Mouse (Mus musculus) intestine, embryonic 14.5 days (tissue): ENCODE results near the gene Pcbp2. TPM values are rescaled to one million over a fixed set of nuclear protein-coding genes. Genes with fewer than 3 reads are reported as not detected.

ENCODE experiments used
- ATAC-seq: fragments of 200-750 bp; cut with Nextera tagmentation; replicated peaks from 2 replicates; pipeline ENCODE4 v1.8.0; 2017; ENCODE audit warnings: low read depth, moderate number of reproducible peaks, moderate TSS enrichment, moderate library complexity; ENCODE audit not compliant: low FRiP score, low TSS enrichment
- DNase-seq: peaks from one replicate; pipeline ENCODE4 v3.0.0-alpha.2; 2018; ENCODE audit warnings: low spot score
- H3K27ac ChIP-seq: fragments of 300-500 bp; sonication (generic); 2 replicates; pipeline ENCODE4 v1.5.1; 2014; ENCODE audit warnings: low read depth, mild to moderate bottlenecking, control low read depth
- H3K27me3 ChIP-seq: fragments of 300-500 bp; sonication (generic); replicated peaks from 2 replicates; pipeline ENCODE4 v1.6.1; 2014; ENCODE audit warnings: low read length, control low read depth; ENCODE audit not compliant: control insufficient read depth, insufficient read depth
- H3K36me3 ChIP-seq: fragments of 300-500 bp; sonication (generic); 2 replicates; pipeline ENCODE4 v1.6.1; 2014; ENCODE audit warnings: low read length, control low read depth; ENCODE audit not compliant: control insufficient read depth, insufficient read depth
- H3K4me1 ChIP-seq: fragments of 300-500 bp; sonication (generic); replicated peaks from 2 replicates; pipeline ENCODE4 v1.6.1; 2014; ENCODE audit warnings: low read length, control low read depth, mixed read lengths; ENCODE audit not compliant: control insufficient read depth, insufficient read depth
- H3K4me2 ChIP-seq: fragments of 300-500 bp; sonication (generic); 2 replicates; pipeline ENCODE4 v1.6.1; 2014; ENCODE audit warnings: low read length
- H3K4me3 ChIP-seq: fragments of 300-500 bp; sonication (generic); 2 replicates; pipeline ENCODE4 v1.5.1; 2014; ENCODE audit warnings: low read depth, low read length, control low read depth, mixed read lengths
- H3K9ac ChIP-seq: fragments of 300-500 bp; sonication (generic); 2 replicates; pipeline ENCODE4 v1.6.1; 2014; ENCODE audit warnings: mild to moderate bottlenecking, low read length
- H3K9me3 ChIP-seq: fragments of 300-500 bp; sonication (generic); 2 replicates; pipeline ENCODE4 v1.6.1; 2016; ENCODE audit warnings: low read length, control low read depth; ENCODE audit not compliant: control insufficient read depth
- WGBS: fragments of 180-500 bp; shearing (Covaris S2); extraction: QIAGEN DNeasy Blood & Tissue Kit; methylation state at CpG from one replicate; pipeline ENCODE4 v1.1.7; 2014; 5-methylcytosine and 5-hydroxymethylcytosine counted together
- polyA plus RNA-seq: library from polyadenylated mRNA; unstranded; fragments of >200 nt; fragmentation: Nextera tagmentation; extraction: Ambion mirVana; gene quantifications from 2 replicates; pipeline ENCODE4 v1.2.1, GENCODE M21; 2014

Gene Pcbp2
- polyA plus RNA-seq, 1 experiment from 2014 or later: 275 TPM

- ATAC-seq (no peak), DNase-seq (no peak)
- Histone ChIP-seq H3K9ac (no peak overlapping the region), H3K4me2 (no peak overlapping the region), H3K36me3 (peaks cover 55% of the 10 kb centered on the region), H3K4me1 (peaks cover 16% of the 10 kb centered on the region), H3K4me3 (no peak overlapping the region), H3K27ac (no peak overlapping the region), H3K9me3 (no peaks in the 10 kb centered on the region), H3K27me3 (no peaks in the 10 kb centered on the region)
- WGBS: 28% methylated on average over 2 of the region's 2 CpGs
Measured at GRCm38 (mm10) chr15:102506464-102506830, 36.1 kb downstream of the Pcbp2 start.

- Histone ChIP-seq H3K9me3 (no peaks in the 10 kb centered on the region), H3K27ac (no peak overlapping the region), H3K4me3 (no peak overlapping the region), H3K4me1 (peaks cover 20% of the 10 kb centered on the region), H3K4me2 (no peak overlapping the region), H3K27me3 (no peaks in the 10 kb centered on the region), H3K36me3 (peaks cover 51% of the 10 kb centered on the region), H3K9ac (no peak overlapping the region)
- ATAC-seq: no peak
- DNase-seq: no peak
- 81% methylated on average over 1 of the region's 1 CpGs for WGBS
Measured at GRCm38 (mm10) chr15:102506864-102507263, 36.5 kb downstream of the Pcbp2 start.

- no peak overlapping the region for H3K27ac ChIP-seq
- H3K4me3 ChIP-seq: no peak overlapping the region
- H3K4me1 ChIP-seq: peaks cover 22% of the 10 kb centered on the region
- H3K4me2 ChIP-seq: no peak overlapping the region
- H3K9ac ChIP-seq: no peak overlapping the region
- no peaks in the 10 kb centered on the region for H3K9me3 ChIP-seq
- no peak for ATAC-seq
- DNase-seq: no peak
- no peaks in the 10 kb centered on the region for H3K27me3 ChIP-seq
- peaks cover 44% of the 10 kb centered on the region for H3K36me3 ChIP-seq
Measured at GRCm38 (mm10) chr15:102507561-102507960, 37.2 kb downstream of the Pcbp2 start.

GRCm38 (mm10) chr15:102508336-102508735 is 38.0 kb downstream of the Pcbp2 start:
- Histone ChIP-seq H3K4me3 (no peak overlapping the region), H3K4me2 (no peak overlapping the region), H3K9me3 (no peaks in the 10 kb centered on the region), H3K27me3 (no peaks in the 10 kb centered on the region), H3K9ac (no peak overlapping the region), H3K27ac (no peak overlapping the region), H3K4me1 (peaks cover 22% of the 10 kb centered on the region), H3K36me3 (peaks cover 36% of the 10 kb centered on the region)
- 85% methylated on average over 3 of the region's 3 CpGs for WGBS
- ATAC-seq (no peak), DNase-seq (no peak)

- peak; percentile 62 for ATAC-seq
- Histone ChIP-seq H3K4me2 (peak overlapping the region; percentile 63), H3K4me1 (peaks cover 22% of the 10 kb centered on the region), H3K36me3 (peaks cover 18% of the 10 kb centered on the region; the same call in 1 of the 2 replicates), H3K27ac (peak overlapping the region; percentile 77), H3K9ac (peak overlapping the region; percentile 55), H3K27me3 (no peaks in the 10 kb centered on the region), H3K9me3 (no peaks in the 10 kb centered on the region), H3K4me3 (peak overlapping the region; percentile 55)
- WGBS: 3% methylated on average over 9 of the region's 9 CpGs
- DNase-seq: no peak
Measured at GRCm38 (mm10) chr15:102510110-102510509, 39.8 kb downstream of the Pcbp2 start.

GRCm38 (mm10) chr15:102510590-102511284 is 40.4 kb downstream of the Pcbp2 start:
- 0 out of 2 replicates have a peak, but pooled peaks cover 12% of the 10 kb centered on the region for H3K36me3 ChIP-seq
- 3% methylated on average over 34 of the region's 34 CpGs for WGBS

GRCm38 (mm10) chr15:102511285-102511833 is 41.0 kb downstream of the Pcbp2 start:
- H3K9ac ChIP-seq: no peak overlapping the region
- ATAC-seq (no peak), DNase-seq (no peak)
- H3K27me3 ChIP-seq: no peaks in the 10 kb centered on the region
- 25% methylated on average over 6 of the region's 6 CpGs for WGBS
- H3K4me3 ChIP-seq: 0 out of 2 replicates have a peak overlapping the region, but pooled peaks have one; percentile 55
- H3K9me3 ChIP-seq: no peaks in the 10 kb centered on the region
- H3K27ac ChIP-seq: peak overlapping the region; percentile 69
- peaks cover 28% of the 10 kb centered on the region for H3K4me1 ChIP-seq
- H3K36me3 ChIP-seq: 0 out of 2 replicates have a peak, but pooled peaks cover 12% of the 10 kb centered on the region
- peak overlapping the region; percentile 63 for H3K4me2 ChIP-seq

More at GRCm38 (mm10) chr15:102510590-102511284, 40.4 kb downstream of the Pcbp2 start:
- Histone ChIP-seq H3K4me2 (peak overlapping the region; percentile 63), H3K9ac (peak overlapping the region; percentile 55), H3K9me3 (no peaks in the 10 kb centered on the region), H3K4me1 (peaks cover 23% of the 10 kb centered on the region), H3K27me3 (no peaks in the 10 kb centered on the region), H3K27ac (peak overlapping the region; percentile 77), H3K4me3 (peak overlapping the region; percentile 55)
- ATAC-seq (peak; percentile 95), DNase-seq (peak; percentile 95)

GRCm38 (mm10) chr15:102512010-102512409 is 41.7 kb downstream of the Pcbp2 start:
- 0 out of 2 replicates have a peak, but pooled peaks cover 8% of the 10 kb centered on the region for H3K36me3 ChIP-seq
- WGBS: 46% methylated on average over 5 of the region's 5 CpGs
- H3K4me2 ChIP-seq: no peak overlapping the region
- DNase-seq (no peak), ATAC-seq (no peak)
- no peaks in the 10 kb centered on the region for H3K27me3 ChIP-seq
- no peak overlapping the region for H3K9ac ChIP-seq
- peaks cover 28% of the 10 kb centered on the region for H3K4me1 ChIP-seq
- no peak overlapping the region for H3K4me3 ChIP-seq
- H3K9me3 ChIP-seq: no peaks in the 10 kb centered on the region
- 0 out of 2 replicates have a peak overlapping the region, but pooled peaks have one; percentile 69 for H3K27ac ChIP-seq
